Mouse (Mus musculus) ES-E14 (cell line): ENCODE results near the gene Foxg1.

Experiments used
- CHD2 ChIP-seq: IDR thresholded peaks from 2 replicates; pipeline ENCODE4 v1.6.1; 2014; ENCODE audit warnings: mild to moderate bottlenecking, low read depth, low read length, inconsistent platforms
- HCFC1 ChIP-seq: IDR thresholded peaks from 2 replicates; pipeline ENCODE4 v1.6.1; 2012; ENCODE audit warnings: low read length, inconsistent platforms, borderline replicate concordance; ENCODE audit not compliant: insufficient read depth
- MAFK ChIP-seq: IDR thresholded peaks from 2 replicates; pipeline ENCODE4 v1.6.1; 2014; ENCODE audit warnings: mild to moderate bottlenecking, low read depth, low read length, inconsistent platforms; ENCODE audit not compliant: insufficient read depth
- ZC3H11A ChIP-seq: IDR thresholded peaks from 2 replicates; pipeline ENCODE4 v1.6.1; 2012; ENCODE audit warnings: low read depth, mild to moderate bottlenecking, inconsistent platforms, low read length, borderline replicate concordance
- ZNF384 ChIP-seq: IDR thresholded peaks from 2 replicates; pipeline ENCODE4 v1.6.1; 2012; ENCODE audit warnings: low read depth, low read length, inconsistent platforms

DNA sequence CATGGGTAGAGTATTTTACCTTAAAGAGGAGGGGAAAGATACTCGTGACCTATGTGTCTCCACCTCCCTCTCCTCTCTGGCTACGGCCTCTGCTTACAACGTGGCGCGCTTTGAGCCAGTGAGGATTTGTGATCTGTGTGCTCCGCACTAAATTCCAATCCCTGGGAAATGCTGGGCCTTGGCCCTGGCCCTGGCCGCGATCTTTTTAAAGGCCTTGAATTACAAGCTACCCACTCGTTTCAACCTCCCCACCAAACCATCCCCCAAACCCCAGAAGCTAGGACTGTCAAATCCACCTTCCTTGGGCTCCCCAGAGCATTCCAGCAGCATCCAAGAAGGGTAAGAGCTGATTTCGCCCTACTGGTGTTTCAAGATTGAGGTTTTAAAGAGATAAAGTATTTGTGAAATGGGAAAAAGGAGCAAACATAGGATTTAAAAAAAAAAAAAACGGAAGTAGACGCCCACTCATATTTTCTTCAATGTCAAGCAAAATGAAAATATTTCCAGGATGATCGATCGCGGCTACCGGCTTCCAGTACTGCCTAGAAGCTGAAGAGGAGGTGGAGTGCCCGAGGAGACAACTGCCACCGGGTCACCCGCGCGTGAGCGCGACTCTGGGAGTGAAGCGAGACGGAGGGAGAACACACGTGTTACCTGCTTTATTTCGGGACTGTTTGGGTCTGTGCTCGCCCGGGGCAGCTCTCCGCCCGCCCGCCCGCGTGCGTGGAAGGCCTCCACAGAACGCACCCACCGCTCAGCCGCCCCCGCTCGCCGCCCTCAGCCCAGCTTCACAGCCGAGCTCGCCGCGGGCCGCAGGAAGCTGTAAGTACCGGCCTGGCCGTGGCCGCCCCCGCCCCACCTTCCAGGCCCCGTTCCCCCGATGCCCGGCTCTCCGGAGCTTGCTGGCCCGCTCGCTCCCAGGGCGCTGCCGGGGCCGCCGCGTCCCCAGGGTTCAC, at the start of gene Foxg1:
- TF ChIP-seq ZC3H11A (no peak), HCFC1 (no peak), MAFK (no peak), ZNF384 (no peak), CHD2 (no peak)
